Mouse (Mus musculus) left cerebral cortex, adult 6 months (tissue): ENCODE data around the gene Olfr62. TPM values are rescaled to one million over a fixed set of nuclear protein-coding genes. Genes with fewer than 3 reads are reported as not detected.

ENCODE experiments used
- long read RNA-seq, 2 experiments: library from polyadenylated mRNA; unstranded; transcript quantifications; one replicate each; pipeline ENCODE4 v2.0.0; 2019 to 2020
- polyA plus RNA-seq: library from polyadenylated mRNA; unstranded; fragments of <200 nt; fragmentation: Nextera tagmentation; gene quantifications from 2 replicates; pipeline ENCODE4 v1.2.3, GENCODE M21; 2021

The Olfr62 gene
- polyA plus RNA-seq, result not detected in 2 replicates
- long read RNA-seq, experiment 1, result 0 reads
- long read RNA-seq, experiment 2, result 0 reads

DNA sequence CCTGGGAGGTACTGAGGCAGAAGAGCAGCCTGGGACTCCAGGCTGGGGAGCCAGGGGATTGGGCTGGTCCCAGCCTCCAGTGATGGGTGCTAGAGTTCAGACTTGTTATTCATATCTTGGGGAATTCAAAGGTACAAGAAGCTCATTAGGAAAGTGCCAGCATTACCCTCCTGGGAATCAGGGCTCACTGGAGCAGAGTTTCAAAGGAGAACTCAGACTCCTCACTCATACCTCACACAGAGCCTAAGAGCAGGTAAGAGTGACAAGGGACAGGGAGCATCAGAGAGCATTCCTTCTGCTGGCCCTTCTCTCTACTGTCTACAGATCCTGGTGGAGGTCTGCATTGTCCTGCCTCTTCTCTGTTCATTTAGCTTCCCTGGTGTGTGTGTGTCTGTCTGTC, at the start of gene Olfr62:
Gene Olfr62, plus strand, starts transcription at position 301 of the 400 bp plus-strand sequence.

GRCm38 (mm10) chr4:118620279-118620966, 38.3 kb upstream of the Olfr62 start, which contains the start of the genes Cfap57 and Ebna1bp2:
Gene Cfap57, minus strand, starts transcription at chr4:118620777.
Gene Ebna1bp2, plus strand, starts transcription at chr4:118620799.

GRCm38 (mm10) chr4:118692412-118692973, 33.7 kb downstream of the Olfr62 start, which contains the start of gene Olfr1342:
Gene Olfr1342, minus strand, starts transcription at chr4:118692756.

GRCm38 (mm10) chr4:118703223-118703622, 44.5 kb downstream of the Olfr62 start, which contains the start of gene Olfr1341:
Gene Olfr1341, plus strand, starts transcription at chr4:118703523.

Other genes starting within 250 kb of the Olfr62 start
- gene Szt2, start 249.7 kb upstream of the Olfr62 start, polyA plus RNA-seq, result 1.8 and 2.6 TPM in 2 replicates
- 50.7 and 52.7 TPM in 2 replicates for gene Med8, start 249.6 kb upstream of the Olfr62 start, polyA plus RNA-seq
- 20.0 and 21.3 TPM in 2 replicates for gene Elovl1, start 230.9 kb upstream of the Olfr62 start, polyA plus RNA-seq
- 1.2 and 1.4 TPM in 2 replicates for gene Cdc20, start 221.6 kb upstream of the Olfr62 start, polyA plus RNA-seq
- gene Mpl, start 201.4 kb upstream of the Olfr62 start, polyA plus RNA-seq, result 0.59 and 1.0 TPM in 2 replicates
- gene Tie1, start 168.9 kb upstream of the Olfr62 start, polyA plus RNA-seq, result 2.3 and 2.5 TPM in 2 replicates
- not detected in 2 replicates for gene 2610528J11Rik, start 132.0 kb upstream of the Olfr62 start, polyA plus RNA-seq
- 10.0 and 17.5 TPM in 2 replicates for gene Tmem125, start 114.9 kb upstream of the Olfr62 start, polyA plus RNA-seq
- 0.35 and 0.40 TPM in 2 replicates for gene Cfap57, start 38.2 kb upstream of the Olfr62 start, polyA plus RNA-seq
- gene Ebna1bp2, start 38.2 kb upstream of the Olfr62 start, polyA plus RNA-seq, result 38.1 and 47.7 TPM in 2 replicates
- gene Olfr1342, start 33.8 kb downstream of the Olfr62 start, polyA plus RNA-seq, result not detected in 2 replicates
- not detected in 2 replicates for gene Olfr1341, start 44.6 kb downstream of the Olfr62 start, polyA plus RNA-seq
- not detected in 2 replicates for gene Olfr1340, start 61.2 kb downstream of the Olfr62 start, polyA plus RNA-seq
- gene Olfr1339, start 73.2 kb downstream of the Olfr62 start, polyA plus RNA-seq, result not detected in 2 replicates
- gene Olfr1338, start 99.8 kb downstream of the Olfr62 start, polyA plus RNA-seq, result not detected in 2 replicates
- gene Olfr1337, start 123.6 kb downstream of the Olfr62 start, polyA plus RNA-seq, result not detected in 2 replicates
- gene Olfr1335, start 151.0 kb downstream of the Olfr62 start, polyA plus RNA-seq, result not detected in 2 replicates
- not detected in 2 replicates for gene Olfr1333, start 177.3 kb downstream of the Olfr62 start, polyA plus RNA-seq
- gene Olfr1331, start 205.7 kb downstream of the Olfr62 start, polyA plus RNA-seq, result not detected in 2 replicates
- gene Olfr1330, start 229.6 kb downstream of the Olfr62 start, polyA plus RNA-seq, result not detected in 2 replicates